Mouse (Mus musculus) kidney, adult 2 months (tissue): ENCODE data around the gene Tom1.

Source experiments
- CTCF ChIP-seq: fragments of 200-500 bp; conservative IDR thresholded peaks from 2 replicates; pipeline ENCODE4 v1.5.1; 2011; ENCODE audit warnings: low read depth, mild to moderate bottlenecking, control low read depth, low read length, moderate library complexity, mixed read lengths; ENCODE audit not compliant: insufficient read depth, insufficient read length
- POLR2A ChIP-seq: fragments of 200-500 bp; IDR thresholded peaks from one replicate; pipeline ENCODE4 v1.6.1; 2011; ENCODE audit warnings: low read depth, low read length, control low read depth

DNA sequence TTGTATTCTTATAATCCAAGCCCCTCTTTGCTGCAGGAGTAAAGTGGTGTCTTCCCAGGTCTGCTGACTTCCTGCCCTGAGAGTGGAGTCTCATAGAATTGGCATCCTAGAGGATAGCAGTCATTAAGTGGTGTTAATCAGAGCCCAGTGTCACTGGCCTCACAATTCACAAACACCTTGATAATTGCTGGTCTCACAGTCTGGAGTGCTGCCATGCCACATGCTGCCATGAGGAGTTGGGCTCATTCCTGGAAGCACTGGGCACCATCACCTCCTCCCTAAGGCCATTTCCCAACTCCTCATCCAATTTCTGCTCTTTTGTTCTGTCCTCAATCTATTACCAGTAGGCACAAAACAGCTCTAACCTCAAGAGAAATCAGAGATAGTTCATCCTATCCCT lies 2.1 kb downstream of the Tom1 start:
- TF ChIP-seq CTCF = no peak
- no peak for TF ChIP-seq POLR2A
